Comparison of ENCODE assay signal across 26 mouse cellular contexts in the genomic region with DNA sequence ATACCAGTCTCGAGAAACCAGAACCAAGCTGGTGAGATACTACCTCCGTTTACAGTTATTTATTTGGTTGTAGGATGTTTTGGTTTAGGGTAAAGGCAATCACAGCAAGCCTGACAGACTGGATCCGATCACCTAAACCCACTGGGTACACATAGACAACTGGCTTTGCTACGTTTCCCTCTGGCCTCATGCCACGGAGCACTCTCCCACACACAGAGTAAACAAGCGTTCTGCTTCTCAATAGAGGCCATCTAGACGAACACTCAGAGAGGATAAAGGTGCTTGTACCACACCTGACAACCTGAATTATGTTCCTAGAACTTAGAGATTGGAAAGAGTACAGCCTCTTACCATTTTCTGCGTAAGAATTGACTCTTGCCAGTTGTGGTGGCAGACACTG. TPM values are rescaled to one million over a fixed set of nuclear protein-coding genes. Genes with fewer than 3 reads are reported as not detected.
DNase-seq lines count a peak whose midpoint lies in the region; ATAC-seq and TF ChIP-seq lines count a peak whose summit lies in the region.
"Had no signal": no experiment of that assay in that cellular context is flagged by ENCODE, and none has a peak within 500 bp of the region (broad histone marks: within the 10 kb centered on the region; RNA-seq: fewer than 3 reads in every experiment).

No protein-coding gene starts in this region.

- WGBS in liver, postnatal 0 days (ENCODE audit: insufficient replicate concordance): 60% methylated on average over 8 of the region's 8 CpGs
- WGBS in liver, embryonic 12.5 days (ENCODE audit: insufficient replicate concordance): 66% methylated on average over 8 of the region's 8 CpGs
- WGBS in lung, postnatal 0 days: 49% methylated on average over 8 of the region's 8 CpGs
- 51% methylated on average over 8 of the region's 8 CpGs for WGBS in stomach, embryonic 16.5 days
- 58% methylated on average over 8 of the region's 8 CpGs for WGBS in kidney, embryonic 14.5 days

- no peak overlapping the region for H3K27ac ChIP-seq in liver, postnatal 0 days (ENCODE audit: low read depth)
- no peak overlapping the region for H3K27ac ChIP-seq in liver, embryonic 12.5 days
- H3K27ac ChIP-seq in lung, postnatal 0 days (ENCODE audit: low read length): no peak overlapping the region
- no peak overlapping the region for H3K27ac ChIP-seq in stomach, embryonic 16.5 days (ENCODE audit: low read length)
- H3K27ac ChIP-seq in kidney, embryonic 14.5 days (ENCODE audit: low read depth, low read length): no peak overlapping the region
- H3K27ac ChIP-seq: embryonic facial prominence, embryonic 12.5 days; embryonic facial prominence, embryonic 15.5 days; gastrocnemius, adult 2 months; heart, embryonic 10.5 days; heart, embryonic 13.5 days; hindbrain, embryonic 14.5 days had no signal

- no peaks in the 10 kb centered on the region for H3K27me3 ChIP-seq in liver, postnatal 0 days (ENCODE audit: insufficient read depth, low read length)
- 0 out of 2 replicates have a peak, but pooled peaks cover 4% of the 10 kb centered on the region for H3K27me3 ChIP-seq in liver, embryonic 12.5 days (replicated peaks)
- H3K27me3 ChIP-seq in lung, postnatal 0 days (replicated peaks; ENCODE audit: insufficient read depth, low read length): no peaks in the 10 kb centered on the region
- no peaks in the 10 kb centered on the region for H3K27me3 ChIP-seq in stomach, embryonic 16.5 days (ENCODE audit: control insufficient read depth, insufficient read depth, low read length)
- no peaks in the 10 kb centered on the region for H3K27me3 ChIP-seq in kidney, embryonic 14.5 days (ENCODE audit: control insufficient read depth, insufficient read depth, low read length)
- H3K27me3 ChIP-seq: embryonic facial prominence, embryonic 12.5 days; embryonic facial prominence, embryonic 15.5 days; heart, embryonic 13.5 days had no signal

- DNase-seq in liver, postnatal 0 days: peak; percentile 45
- DNase-seq in lung, postnatal 0 days (ENCODE audit: low spot score): no peak
- no peak for DNase-seq in lung, postnatal 25 days (ENCODE audit: low spot score)
- DNase-seq: adrenal gland, adult 2 months; adrenal gland, postnatal 14 days; cerebellum, adult 11 months; cerebellum, adult 2 months; cerebellum, adult 9-11 months; cerebellum, postnatal 25 days; forebrain, postnatal 0 days; gastrocnemius, adult 2 months; gastrocnemius, postnatal 14 days; heart, adult 18-20 months; heart, postnatal 14 days; heart, postnatal 4 days had no signal

- no peak for ATAC-seq in liver, postnatal 0 days
- ATAC-seq in liver, embryonic 12.5 days: no peak
- peak; percentile 41; the same call in 1 of the 2 replicates for ATAC-seq in lung, postnatal 0 days
- peak; percentile 50; the same call in 1 of the 2 replicates for ATAC-seq in stomach, embryonic 16.5 days (ENCODE audit: insufficient read depth, low FRiP score)
- no peak for ATAC-seq in kidney, embryonic 14.5 days (ENCODE audit: low FRiP score, low TSS enrichment)
- ATAC-seq: CD4-positive, CD25-positive, alpha-beta regulatory T cell, adult 4 months; forebrain, embryonic 14.5 days; forebrain, postnatal 0 days had no signal

- no peaks in the 10 kb centered on the region for H3K36me3 ChIP-seq in liver, postnatal 0 days (replicated peaks; ENCODE audit: insufficient read depth, low read length)
- H3K36me3 ChIP-seq in liver, embryonic 12.5 days: no peaks in the 10 kb centered on the region; the same call in 1 of the 2 replicates
- no peaks in the 10 kb centered on the region for H3K36me3 ChIP-seq in lung, postnatal 0 days (ENCODE audit: insufficient read depth, low read length)
- H3K36me3 ChIP-seq in stomach, embryonic 16.5 days (ENCODE audit: control insufficient read depth, insufficient read depth, low read length): no peaks in the 10 kb centered on the region
- no peaks in the 10 kb centered on the region for H3K36me3 ChIP-seq in kidney, embryonic 14.5 days (ENCODE audit: control insufficient read depth, insufficient read depth, low read length)
- H3K36me3 ChIP-seq: embryonic facial prominence, embryonic 12.5 days; embryonic facial prominence, embryonic 15.5 days; heart, embryonic 10.5 days; heart, embryonic 13.5 days had no signal

- H3K9me3 ChIP-seq in liver, postnatal 0 days (ENCODE audit: low read length): no peaks in the 10 kb centered on the region
- no peaks in the 10 kb centered on the region for H3K9me3 ChIP-seq in liver, embryonic 12.5 days (replicated peaks)
- no peaks in the 10 kb centered on the region for H3K9me3 ChIP-seq in lung, postnatal 0 days (ENCODE audit: low read length)
- no peaks in the 10 kb centered on the region for H3K9me3 ChIP-seq in stomach, embryonic 16.5 days (replicated peaks; ENCODE audit: control insufficient read depth, low read length)
- H3K9me3 ChIP-seq in kidney, embryonic 14.5 days (ENCODE audit: control insufficient read depth, low read length): no peaks in the 10 kb centered on the region
- H3K9me3 ChIP-seq: embryonic facial prominence, embryonic 12.5 days; embryonic facial prominence, embryonic 15.5 days; heart, embryonic 10.5 days; heart, embryonic 13.5 days had no signal

- no peak for TF ChIP-seq CTCF in liver, postnatal 0 days (IDR thresholded peaks at IDR 0.05; ENCODE audit: low read depth)
- TF ChIP-seq CTCF in lung, postnatal 0 days (IDR thresholded peaks at IDR 0.05): no peak

- TF ChIP-seq EP300 in liver, postnatal 0 days (IDR thresholded peaks at IDR 0.05; ENCODE audit: low read depth): no peak
- TF ChIP-seq EP300 in lung, postnatal 0 days (IDR thresholded peaks at IDR 0.05): no peak

- H3K4me2 ChIP-seq in liver, postnatal 0 days (ENCODE audit: low read depth, low read length): no peak overlapping the region
- no peak overlapping the region for H3K4me2 ChIP-seq in liver, embryonic 12.5 days
- no peak overlapping the region for H3K4me2 ChIP-seq in lung, postnatal 0 days (replicated peaks; ENCODE audit: low read depth, low read length)
- no peak overlapping the region for H3K4me2 ChIP-seq in stomach, embryonic 16.5 days (ENCODE audit: low read depth, low read length)
- no peak overlapping the region for H3K4me2 ChIP-seq in kidney, embryonic 14.5 days (replicated peaks; ENCODE audit: low read depth, low read length)
- H3K4me2 ChIP-seq: embryonic facial prominence, embryonic 12.5 days; embryonic facial prominence, embryonic 15.5 days; heart, embryonic 13.5 days; hindbrain, embryonic 14.5 days had no signal

- H3K4me1 ChIP-seq in liver, postnatal 0 days (ENCODE audit: insufficient read depth): peaks cover 2% of the 10 kb centered on the region; the same call in 1 of the 2 replicates
- 0 out of 2 replicates have a peak, but pooled peaks cover 17% of the 10 kb centered on the region for H3K4me1 ChIP-seq in liver, embryonic 12.5 days
- H3K4me1 ChIP-seq in lung, postnatal 0 days (ENCODE audit: insufficient read depth, low read depth, low read length): no peaks in the 10 kb centered on the region
- H3K4me1 ChIP-seq in stomach, embryonic 16.5 days (ENCODE audit: control insufficient read depth, insufficient read depth, low read length): peaks cover 5% of the 10 kb centered on the region
- no peaks in the 10 kb centered on the region for H3K4me1 ChIP-seq in kidney, embryonic 14.5 days (ENCODE audit: control insufficient read depth, insufficient read depth, low read length)
- H3K4me1 ChIP-seq: embryonic facial prominence, embryonic 15.5 days had no signal

- no peak overlapping the region for H3K4me3 ChIP-seq in liver, postnatal 0 days (ENCODE audit: low read depth, low read length)
- H3K4me3 ChIP-seq in liver, embryonic 12.5 days: no peak overlapping the region
- H3K4me3 ChIP-seq in lung, postnatal 0 days (ENCODE audit: low read depth, low read length): no peak overlapping the region
- no peak overlapping the region for H3K4me3 ChIP-seq in stomach, embryonic 16.5 days (replicated peaks; ENCODE audit: low read length)
- H3K4me3 ChIP-seq in kidney, embryonic 14.5 days (ENCODE audit: low read length): no peak overlapping the region
- H3K4me3 ChIP-seq: embryonic facial prominence, embryonic 12.5 days; embryonic facial prominence, embryonic 15.5 days; gastrocnemius, adult 2 months; heart, embryonic 10.5 days; heart, embryonic 13.5 days had no signal

- no peak overlapping the region for H3K9ac ChIP-seq in liver, postnatal 0 days (replicated peaks)
- no peak overlapping the region for H3K9ac ChIP-seq in liver, embryonic 12.5 days
- H3K9ac ChIP-seq in lung, postnatal 0 days (replicated peaks; ENCODE audit: low read depth): no peak overlapping the region
- H3K9ac ChIP-seq in stomach, embryonic 16.5 days (ENCODE audit: low read length): no peak overlapping the region
- no peak overlapping the region for H3K9ac ChIP-seq in kidney, embryonic 14.5 days (ENCODE audit: low read depth, low read length)
- H3K9ac ChIP-seq: embryonic facial prominence, embryonic 12.5 days; embryonic facial prominence, embryonic 15.5 days; forebrain, postnatal 0 days; heart, embryonic 13.5 days; hindbrain, embryonic 14.5 days had no signal

RNA-seq across cellular contexts. Expression of a gene that starts 13.3 kb away (rescaled TPM):
- 10.1 and 13.5 TPM in 2 replicates for polyA plus RNA-seq in liver, postnatal 0 days (2015; fragmentation: Nextera tagmentation; extraction: Ambion mirVana)
- polyA plus RNA-seq in liver, embryonic 12.5 days (2016; fragmentation: Nextera tagmentation; extraction: Ambion mirVana): 15.2 and 16.7 TPM in 2 replicates
- 20.0 and 22.7 TPM in 2 replicates for polyA plus RNA-seq in lung, postnatal 0 days (2015; fragmentation: Nextera tagmentation; extraction: Ambion mirVana)
- polyA plus RNA-seq in stomach, embryonic 16.5 days (2015; fragmentation: Nextera tagmentation; extraction: Ambion mirVana): 31.2 and 35.2 TPM in 2 replicates
- 11.0 and 13.0 TPM in 2 replicates for polyA plus RNA-seq in kidney, embryonic 14.5 days (2014; fragmentation: Nextera tagmentation; extraction: Ambion mirVana)

RNA-seq across cellular contexts. Expression of a gene that starts 29.6 kb away (rescaled TPM):
- polyA plus RNA-seq in liver, postnatal 0 days (2015; fragmentation: Nextera tagmentation; extraction: Ambion mirVana): 3.1 and 3.2 TPM in 2 replicates
- 3.4 and 5.0 TPM in 2 replicates for polyA plus RNA-seq in liver, embryonic 12.5 days (2016; fragmentation: Nextera tagmentation; extraction: Ambion mirVana)
- 5.9 and 6.3 TPM in 2 replicates for polyA plus RNA-seq in lung, postnatal 0 days (2015; fragmentation: Nextera tagmentation; extraction: Ambion mirVana)
- polyA plus RNA-seq in stomach, embryonic 16.5 days (2015; fragmentation: Nextera tagmentation; extraction: Ambion mirVana): 4.8 and 6.8 TPM in 2 replicates
- polyA plus RNA-seq in kidney, embryonic 14.5 days (2014; fragmentation: Nextera tagmentation; extraction: Ambion mirVana): 6.2 and 7.3 TPM in 2 replicates

RNA-seq across cellular contexts. Expression of a gene that starts 32.9 kb away (rescaled TPM):
- polyA plus RNA-seq in liver, postnatal 0 days (2015; fragmentation: Nextera tagmentation; extraction: Ambion mirVana): 0.41 and 0.67 TPM in 2 replicates
- polyA plus RNA-seq in liver, embryonic 12.5 days (2016; fragmentation: Nextera tagmentation; extraction: Ambion mirVana): 1.7 and 2.2 TPM in 2 replicates
- 0.24 and 1.2 TPM in 2 replicates for polyA plus RNA-seq in lung, postnatal 0 days (2015; fragmentation: Nextera tagmentation; extraction: Ambion mirVana)
- 1.8 and 3.2 TPM in 2 replicates for polyA plus RNA-seq in stomach, embryonic 16.5 days (2015; fragmentation: Nextera tagmentation; extraction: Ambion mirVana)
- polyA plus RNA-seq in kidney, embryonic 14.5 days (2014; fragmentation: Nextera tagmentation; extraction: Ambion mirVana): 0.89 and 3.8 TPM in 2 replicates
- polyA plus RNA-seq: adrenal gland, adult 2 months; C2C12 had no signal

RNA-seq across cellular contexts. Expression of a gene that starts 53.2 kb away (rescaled TPM):
- polyA plus RNA-seq in liver, postnatal 0 days (2015; fragmentation: Nextera tagmentation; extraction: Ambion mirVana): 54.1 and 61.1 TPM in 2 replicates
- 97.4 and 98.3 TPM in 2 replicates for polyA plus RNA-seq in liver, embryonic 12.5 days (2016; fragmentation: Nextera tagmentation; extraction: Ambion mirVana)
- 70.7 and 87.3 TPM in 2 replicates for polyA plus RNA-seq in lung, postnatal 0 days (2015; fragmentation: Nextera tagmentation; extraction: Ambion mirVana)
- 117 and 132 TPM in 2 replicates for polyA plus RNA-seq in stomach, embryonic 16.5 days (2015; fragmentation: Nextera tagmentation; extraction: Ambion mirVana)
- polyA plus RNA-seq in kidney, embryonic 14.5 days (2014; fragmentation: Nextera tagmentation; extraction: Ambion mirVana): 135 and 171 TPM in 2 replicates

Comparison
In these comparisons a context has a peak if more than half of its experiments do, and no peak if none do; other contexts are left out.
1. ATAC-seq: peak in lung, postnatal 0 days (single experiment) and stomach, embryonic 16.5 days (single experiment); none in liver, postnatal 0 days (single experiment), liver, embryonic 12.5 days (single experiment) and kidney, embryonic 14.5 days (single experiment).